Mouse (Mus musculus): ENCODE measurements around the gene Ice1. TPM values are rescaled to one million over a fixed set of nuclear protein-coding genes. Genes with fewer than 3 reads are reported as not detected.

Gene Ice1
- total RNA-seq, 2 experiments from 2014 or later, result 4.4 to 8.4 TPM

Other genes with a start within 250 kb of the Ice1 start
- not detected in 2 replicates for gene Adamts16, start 204.2 kb upstream of the Ice1 start, total RNA-seq (2015; ENCODE audit: low replicate concordance)
- gene Adamts16, start 204.2 kb upstream of the Ice1 start, total RNA-seq (2017; ENCODE audit: low replicate concordance), result not detected in 2 replicates

Data from erythroid progenitor cell, adult 5-6 weeks (primary cell).